Mouse (Mus musculus) thymus, adult 2 months (tissue): ENCODE measurements around the gene Aff1.

Experiments used
- CTCF ChIP-seq: fragments of 200-500 bp; IDR thresholded peaks from 2 replicates; pipeline ENCODE4 v1.5.1; 2012; ENCODE audit warnings: mild to moderate bottlenecking, control low read depth, low read length, moderate library complexity, borderline replicate concordance; ENCODE audit not compliant: control insufficient read depth, poor library complexity, insufficient read depth; ENCODE audit errors: extremely low read depth
- POLR2A ChIP-seq: fragments of 200-500 bp; IDR thresholded peaks from 2 replicates; pipeline ENCODE4 v1.6.1; 2012; ENCODE audit warnings: mild to moderate bottlenecking, low read length, control low read depth, moderate library complexity; ENCODE audit not compliant: control insufficient read depth, poor library complexity, insufficient read depth; ENCODE audit errors: extremely low read depth

DNA sequence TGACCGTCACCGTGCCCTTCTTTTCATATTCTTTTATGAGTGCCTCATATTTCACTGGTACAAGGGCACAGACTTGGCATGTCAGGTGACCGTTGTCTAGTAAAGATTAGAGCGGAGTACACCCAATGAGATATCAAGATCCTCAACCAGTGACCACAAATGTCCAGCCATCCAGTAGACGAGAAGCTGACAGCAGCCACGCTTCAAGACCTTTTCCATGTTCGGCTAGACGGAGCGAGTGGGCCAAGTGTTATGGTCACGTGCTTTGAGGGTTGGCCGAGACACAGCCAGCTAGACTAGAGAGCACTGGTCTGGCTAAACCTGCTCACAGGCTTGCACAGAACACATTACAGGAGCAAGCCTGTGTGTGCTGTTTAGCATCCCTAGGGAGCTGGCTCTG is 168.4 kb downstream of the Aff1 start:
- no peak for TF ChIP-seq CTCF
- TF ChIP-seq POLR2A = no peak
